Mouse (Mus musculus) neural tube, embryonic 12.5 days (tissue): Measurements from ENCODE around the gene Paqr5. TPM values are rescaled to one million over a fixed set of nuclear protein-coding genes. Genes with fewer than 3 reads are reported as not detected.

Source experiments
- ATAC-seq: fragments of 200-750 bp; cut with Nextera tagmentation; 2 replicates; pipeline ENCODE4 v1.8.0; 2017; ENCODE audit warnings: low read depth, mild to moderate bottlenecking, moderate TSS enrichment, moderate library complexity; ENCODE audit not compliant: low FRiP score
- H3K27ac ChIP-seq: fragments of 300-500 bp; sonication (generic); 2 replicates; pipeline ENCODE4 v1.5.1; 2016
- H3K27me3 ChIP-seq: fragments of 300-500 bp; sonication (generic); replicated peaks from 2 replicates; pipeline ENCODE4 v1.6.1; 2016; ENCODE audit warnings: mild to moderate bottlenecking
- H3K36me3 ChIP-seq: fragments of 300-500 bp; sonication (generic); 2 replicates; pipeline ENCODE4 v1.6.1; 2016; ENCODE audit warnings: mild to moderate bottlenecking
- H3K4me1 ChIP-seq: fragments of 300-500 bp; sonication (generic); 2 replicates; pipeline ENCODE4 v1.6.1; 2016
- H3K4me2 ChIP-seq: fragments of 300-500 bp; sonication (generic); replicated peaks from 2 replicates; pipeline ENCODE4 v1.6.1; 2016; ENCODE audit warnings: mild to moderate bottlenecking
- H3K4me3 ChIP-seq: fragments of 300-500 bp; sonication (generic); 2 replicates; pipeline ENCODE4 v1.5.1; 2016
- H3K9ac ChIP-seq: fragments of 300-500 bp; sonication (generic); 2 replicates; pipeline ENCODE4 v1.6.1; 2016; ENCODE audit warnings: mild to moderate bottlenecking
- H3K9me3 ChIP-seq: fragments of 300-500 bp; sonication (generic); 2 replicates; pipeline ENCODE4 v1.6.1; 2016; ENCODE audit warnings: mild to moderate bottlenecking
- WGBS: fragments of 180-500 bp; shearing (Covaris S2); methylation state at CpG from one replicate; pipeline ENCODE4 v1.1.7; 2016; 5-methylcytosine and 5-hydroxymethylcytosine counted together
- polyA plus RNA-seq: library from polyadenylated mRNA; unstranded; fragments of >200 nt; fragmentation: Nextera tagmentation; extraction: Ambion mirVana; gene quantifications from 2 replicates; pipeline ENCODE4 v1.2.1, GENCODE M21; 2016

The Paqr5 gene
- polyA plus RNA-seq, 1 experiment from 2014 or later = 0.60 TPM

GRCm38 (mm10) chr9:61911300-61912128, 115.1 kb downstream of the Paqr5 start:
- Histone ChIP-seq H3K27ac (no peak overlapping the region), H3K27me3 (no peaks in the 10 kb centered on the region), H3K9me3 (no peaks in the 10 kb centered on the region), H3K9ac (no peak overlapping the region), H3K4me1 (peaks cover 17% of the 10 kb centered on the region), H3K4me2 (no peak overlapping the region), H3K36me3 (peaks cover 17% of the 10 kb centered on the region), H3K4me3 (no peak overlapping the region)
- no peak for ATAC-seq
- WGBS = 54% methylated on average over 6 of the region's 6 CpGs

- 49% methylated on average over 20 of the region's 20 CpGs for WGBS
Observed at GRCm38 (mm10) chr9:61910526-61911256, 116.0 kb downstream of the Paqr5 start.

GRCm38 (mm10) chr9:61909633-61910032, 117.0 kb downstream of the Paqr5 start:
- no peak for ATAC-seq
- no peaks in the 10 kb centered on the region for H3K9me3 ChIP-seq
- 91% methylated on average over 1 of the region's 1 CpGs for WGBS

More at GRCm38 (mm10) chr9:61910526-61911256, 116.0 kb downstream of the Paqr5 start:
- Histone ChIP-seq H3K27ac (no peak overlapping the region), H3K9ac (no peak overlapping the region), H3K4me2 (no peak overlapping the region), H3K36me3 (peaks cover 17% of the 10 kb centered on the region), H3K4me3 (no peak overlapping the region), H3K27me3 (no peaks in the 10 kb centered on the region), H3K4me1 (peaks cover 17% of the 10 kb centered on the region), H3K9me3 (no peaks in the 10 kb centered on the region)
- ATAC-seq = no peak

GRCm38 (mm10) chr9:61908832-61909407, 117.7 kb downstream of the Paqr5 start:
- peaks cover 17% of the 10 kb centered on the region for H3K36me3 ChIP-seq
- peaks cover 17% of the 10 kb centered on the region for H3K4me1 ChIP-seq
- no peak overlapping the region for H3K27ac ChIP-seq
- WGBS = 91% methylated on average over 11 of the region's 11 CpGs
- H3K4me2 ChIP-seq = no peak overlapping the region
- no peaks in the 10 kb centered on the region for H3K9me3 ChIP-seq
- ATAC-seq = no peak
- no peak overlapping the region for H3K9ac ChIP-seq
- no peak overlapping the region for H3K4me3 ChIP-seq
- H3K27me3 ChIP-seq = no peaks in the 10 kb centered on the region

More at GRCm38 (mm10) chr9:61909633-61910032, 117.0 kb downstream of the Paqr5 start:
- Histone ChIP-seq H3K9ac (no peak overlapping the region), H3K4me2 (no peak overlapping the region), H3K36me3 (peaks cover 17% of the 10 kb centered on the region), H3K27me3 (no peaks in the 10 kb centered on the region), H3K4me3 (no peak overlapping the region), H3K27ac (no peak overlapping the region), H3K4me1 (peaks cover 17% of the 10 kb centered on the region)

GRCm38 (mm10) chr9:61908341-61908740, 118.3 kb downstream of the Paqr5 start:
- Histone ChIP-seq H3K4me2 (no peak overlapping the region), H3K27me3 (no peaks in the 10 kb centered on the region), H3K27ac (no peak overlapping the region), H3K9me3 (no peaks in the 10 kb centered on the region), H3K36me3 (peaks cover 17% of the 10 kb centered on the region), H3K9ac (no peak overlapping the region), H3K4me1 (peaks cover 14% of the 10 kb centered on the region), H3K4me3 (no peak overlapping the region)
- no peak for ATAC-seq
- WGBS = 80% methylated on average over 3 of the region's 3 CpGs

GRCm38 (mm10) chr9:61907621-61908295, 118.9 kb downstream of the Paqr5 start:
- WGBS = 85% methylated on average over 4 of the region's 4 CpGs
- Histone ChIP-seq H3K27ac (no peak overlapping the region), H3K4me2 (no peak overlapping the region), H3K27me3 (no peaks in the 10 kb centered on the region), H3K4me3 (no peak overlapping the region), H3K36me3 (peaks cover 14% of the 10 kb centered on the region), H3K4me1 (peaks cover 10% of the 10 kb centered on the region), H3K9me3 (no peaks in the 10 kb centered on the region), H3K9ac (no peak overlapping the region)
- no peak for ATAC-seq

GRCm38 (mm10) chr9:61906912-61907311, 119.7 kb downstream of the Paqr5 start:
- no peak overlapping the region for H3K4me2 ChIP-seq
- H3K27ac ChIP-seq = no peak overlapping the region
- peaks cover 11% of the 10 kb centered on the region for H3K4me1 ChIP-seq
- WGBS = 67% methylated on average over 10 of the region's 10 CpGs
- 0 out of 2 replicates have a peak, but pooled peaks cover under 1% of the 10 kb centered on the region for H3K27me3 ChIP-seq
- no peak overlapping the region for H3K4me3 ChIP-seq
- no peaks in the 10 kb centered on the region for H3K9me3 ChIP-seq
- H3K9ac ChIP-seq = no peak overlapping the region
- peaks cover 6% of the 10 kb centered on the region for H3K36me3 ChIP-seq
- no peak for ATAC-seq

GRCm38 (mm10) chr9:61905576-61905975, 121.1 kb downstream of the Paqr5 start:
- Histone ChIP-seq H3K9me3 (no peaks in the 10 kb centered on the region), H3K4me3 (no peak overlapping the region), H3K4me1 (peaks cover 14% of the 10 kb centered on the region), H3K9ac (no peak overlapping the region), H3K27ac (no peak overlapping the region), H3K36me3 (no peaks in the 10 kb centered on the region), H3K4me2 (no peak overlapping the region), H3K27me3 (0 out of 2 replicates have a peak, but pooled peaks cover 4% of the 10 kb centered on the region)
- 70% methylated on average over 5 of the region's 5 CpGs for WGBS
- ATAC-seq = no peak

GRCm38 (mm10) chr9:61904201-61904600, 122.5 kb downstream of the Paqr5 start:
- Histone ChIP-seq H3K4me2 (no peak overlapping the region), H3K27ac (no peak overlapping the region), H3K36me3 (no peaks in the 10 kb centered on the region), H3K9me3 (no peaks in the 10 kb centered on the region), H3K4me3 (no peak overlapping the region), H3K9ac (no peak overlapping the region), H3K4me1 (peaks cover 11% of the 10 kb centered on the region), H3K27me3 (0 out of 2 replicates have a peak, but pooled peaks cover 4% of the 10 kb centered on the region)
- WGBS = 61% methylated on average over 7 of the region's 7 CpGs
- ATAC-seq = no peak
